Mouse (Mus musculus) kidney, adult 2 months (tissue): ENCODE data around the gene Gdi1.

Experiments
- CTCF ChIP-seq: fragments of 200-500 bp; conservative IDR thresholded peaks from 2 replicates; pipeline ENCODE4 v1.5.1; 2011; ENCODE audit warnings: low read depth, mild to moderate bottlenecking, control low read depth, low read length, moderate library complexity, mixed read lengths; ENCODE audit not compliant: insufficient read depth, insufficient read length
- POLR2A ChIP-seq: fragments of 200-500 bp; IDR thresholded peaks from one replicate; pipeline ENCODE4 v1.6.1; 2011; ENCODE audit warnings: low read depth, low read length, control low read depth

DNA sequence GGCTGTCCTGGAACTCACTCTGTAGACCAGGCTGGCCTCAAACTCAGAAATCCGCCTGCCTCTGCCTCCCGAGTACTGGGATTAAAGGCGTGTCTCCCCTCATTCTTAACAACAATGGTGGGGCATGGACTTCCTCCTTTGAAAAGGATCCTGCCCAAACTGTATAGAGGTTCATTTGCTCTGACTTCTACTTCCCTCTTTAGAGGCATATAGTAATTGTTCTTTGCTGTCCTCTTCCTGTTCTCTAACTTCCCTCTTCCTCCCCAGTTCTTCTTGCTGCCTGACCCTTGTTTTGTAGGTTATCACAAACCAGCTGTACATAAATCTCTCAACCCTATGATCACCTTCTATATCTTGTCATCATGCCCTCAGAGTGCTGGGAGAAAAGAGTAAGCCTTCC lies 5.1 kb upstream of the Gdi1 start:
- no peak for TF ChIP-seq CTCF
- TF ChIP-seq POLR2A, result no peak
